Mouse (Mus musculus) left cerebral cortex, adult 11 months (tissue): ENCODE measurements around the gene Lef1.

Experiments used
- DNase-seq: peaks from one replicate; pipeline ENCODE4 v3.0.0; 2022; ENCODE audit warnings: low spot score

Lef1 gene

DNA sequence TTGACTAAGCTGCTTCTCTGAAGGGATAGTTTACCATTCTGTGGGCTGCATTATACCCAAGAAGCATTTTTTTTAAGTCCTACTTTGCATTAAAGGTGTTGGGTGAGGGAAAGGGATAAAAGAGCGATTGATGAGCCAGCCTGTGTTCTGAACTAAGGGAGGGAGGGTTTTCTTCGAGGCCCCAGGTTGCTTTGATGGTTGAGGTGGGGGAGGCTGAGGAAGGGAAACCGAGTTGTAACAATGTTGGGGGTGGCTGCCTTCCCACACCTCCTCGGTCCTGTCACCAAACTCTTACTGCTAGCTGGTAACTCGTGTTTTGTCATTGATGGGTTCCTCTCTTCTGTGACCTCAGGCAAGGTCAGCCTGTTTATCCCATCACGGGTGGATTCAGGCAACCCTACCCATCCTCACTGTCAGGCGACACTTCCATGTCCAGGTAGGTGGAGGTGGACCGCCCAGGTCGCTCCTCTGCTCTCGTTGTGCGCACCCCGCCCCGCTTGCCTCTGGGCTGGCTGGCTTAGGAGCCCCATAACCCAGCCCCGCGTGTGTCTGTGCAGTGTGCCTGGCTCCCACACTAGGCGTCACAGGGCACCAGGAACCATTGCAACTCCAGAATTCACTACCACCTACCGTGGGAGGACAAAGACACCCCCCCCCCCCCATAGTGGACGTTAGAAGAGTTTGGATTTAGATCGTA lies 80.5 kb downstream of the Lef1 start:
- DNase-seq, result no peak

DNA sequence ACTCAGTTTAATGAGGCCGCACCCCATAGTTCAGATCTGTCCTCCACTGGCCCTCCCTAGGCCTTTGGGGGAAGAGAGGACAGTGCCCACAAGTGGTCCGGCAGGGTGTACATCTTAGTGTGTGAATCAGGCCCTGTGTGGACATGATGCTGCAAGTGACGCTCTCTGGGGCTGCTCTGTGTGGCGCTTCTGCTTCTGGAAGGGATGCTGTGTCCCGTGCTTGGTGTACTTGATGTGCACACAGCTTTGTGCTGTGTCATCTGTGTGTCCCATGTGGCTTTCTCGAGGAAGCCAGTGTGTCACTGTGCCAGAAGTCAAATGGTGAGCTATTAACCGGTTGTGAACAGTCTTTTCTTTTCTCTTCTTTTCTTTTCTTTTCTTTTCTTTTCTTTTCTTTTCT lies 81.2 kb downstream of the Lef1 start:
- no peak for DNase-seq

DNA sequence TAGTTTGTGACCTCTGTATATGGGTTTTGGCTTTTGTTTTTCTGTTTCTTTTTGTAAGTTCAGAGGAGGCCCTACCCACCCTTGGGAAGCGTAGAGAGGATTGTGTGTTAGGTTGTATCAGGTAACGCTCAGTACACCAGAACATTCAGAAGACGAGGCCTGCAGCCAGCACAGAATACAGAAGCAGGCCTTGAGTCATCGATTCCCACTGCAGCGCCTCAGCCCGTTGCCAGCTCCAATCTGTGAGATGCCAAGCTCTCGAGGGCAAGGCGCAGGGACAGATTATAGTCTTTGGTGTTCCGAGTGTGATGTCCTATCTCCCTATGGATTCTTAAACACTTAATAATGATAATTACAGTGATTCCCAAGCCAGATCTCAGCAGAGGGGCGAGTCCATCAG lies 85.8 kb downstream of the Lef1 start:
- no peak for DNase-seq

DNA sequence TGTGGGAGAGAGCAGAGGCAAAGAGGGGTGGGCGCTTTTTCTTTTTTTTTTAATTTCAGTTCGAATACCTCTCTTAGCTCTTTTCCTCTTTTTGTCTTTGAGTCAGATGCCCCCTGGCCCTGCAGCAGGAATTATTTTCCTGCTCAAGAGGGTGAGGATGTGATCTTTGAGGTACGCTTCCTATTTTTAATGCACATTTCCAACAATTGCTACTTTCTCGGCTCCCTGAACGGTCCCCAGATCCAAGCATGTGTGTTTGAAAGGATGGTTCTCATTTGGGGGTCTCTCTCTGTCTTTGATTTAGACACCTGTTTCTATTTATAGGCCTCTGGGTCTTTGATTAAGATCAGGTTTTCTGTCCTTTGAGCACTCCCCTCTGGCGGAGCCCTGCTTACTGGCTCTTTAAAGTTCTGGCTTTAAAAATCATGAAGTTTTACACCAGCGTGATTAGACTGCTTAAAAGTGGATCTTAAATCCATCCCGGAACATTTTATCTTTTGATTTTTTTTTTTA lies 86.3 kb downstream of the Lef1 start:
- no peak for DNase-seq

DNA sequence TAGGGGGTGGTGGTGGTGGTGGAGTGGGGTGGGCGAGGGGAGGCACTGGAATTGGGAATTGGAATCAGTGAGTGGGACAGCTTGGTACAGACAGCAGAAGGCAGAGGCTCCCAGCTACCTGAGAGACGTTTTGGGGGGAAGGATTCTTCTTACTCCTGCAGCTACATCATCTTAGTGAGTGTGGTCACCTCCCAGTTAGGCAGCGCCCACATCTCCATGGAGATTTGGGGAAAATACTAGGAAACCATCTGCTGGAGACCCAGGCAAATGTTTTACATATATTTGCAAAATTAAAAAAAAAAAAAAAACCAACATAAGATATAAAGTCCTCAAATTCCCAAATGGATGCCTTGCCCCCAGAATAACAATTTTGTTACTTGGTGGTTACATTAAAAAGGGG lies 88.7 kb downstream of the Lef1 start:
- DNase-seq, result no peak

DNA sequence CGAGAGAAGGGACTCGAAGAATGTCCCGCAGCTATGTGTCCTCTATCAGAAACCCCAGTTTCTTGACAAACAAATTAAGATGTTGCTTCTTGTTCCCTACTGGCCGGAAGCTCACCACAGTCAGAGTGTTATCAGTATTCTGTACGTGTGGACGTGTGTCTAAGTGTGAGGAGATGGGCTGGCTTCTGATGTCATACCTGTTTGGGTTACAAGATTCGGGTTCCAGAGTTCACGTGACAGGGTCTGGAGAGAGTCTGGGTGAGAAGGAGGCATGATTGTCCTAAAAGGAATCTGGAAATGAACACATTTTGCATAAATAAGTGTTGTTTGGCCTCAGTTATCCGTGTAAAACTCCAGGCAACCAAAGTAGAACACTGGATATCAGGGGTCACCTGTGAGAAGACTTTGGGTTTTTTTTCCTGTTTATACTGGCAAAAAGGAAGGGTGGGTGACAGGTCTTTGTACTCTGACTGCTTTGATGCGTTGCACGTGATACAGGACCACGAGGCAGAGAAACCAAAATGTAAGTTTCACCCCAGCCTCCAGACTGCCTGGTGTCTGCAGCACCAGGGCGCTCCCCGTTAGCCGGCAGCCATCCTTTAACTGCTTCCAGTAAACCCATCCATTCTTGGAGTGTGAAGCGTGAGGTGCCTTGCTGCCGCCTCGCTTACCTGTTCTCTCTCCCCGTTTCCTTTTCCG lies 89.5 kb downstream of the Lef1 start:
- no peak for DNase-seq

DNA sequence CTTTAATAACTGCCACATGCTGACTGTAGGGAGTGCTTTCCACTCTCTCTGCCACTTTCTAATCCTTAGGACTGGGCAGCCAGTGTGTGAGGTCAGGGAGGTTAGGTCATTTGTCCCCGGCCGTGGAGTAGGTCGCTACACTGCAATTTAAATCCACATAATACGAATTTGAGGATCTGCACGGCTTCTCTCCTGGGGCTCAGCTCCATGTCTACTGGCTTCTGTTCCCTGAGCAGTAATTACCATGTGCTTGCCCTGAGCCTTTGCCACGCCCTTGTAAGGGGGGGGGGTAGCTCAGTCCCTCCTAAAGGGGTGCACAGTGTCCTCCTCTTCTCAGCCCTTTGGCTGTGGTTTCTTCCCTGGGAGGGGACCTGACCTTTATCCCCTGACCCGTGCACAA lies 92.0 kb downstream of the Lef1 start:
- no peak for DNase-seq

DNA sequence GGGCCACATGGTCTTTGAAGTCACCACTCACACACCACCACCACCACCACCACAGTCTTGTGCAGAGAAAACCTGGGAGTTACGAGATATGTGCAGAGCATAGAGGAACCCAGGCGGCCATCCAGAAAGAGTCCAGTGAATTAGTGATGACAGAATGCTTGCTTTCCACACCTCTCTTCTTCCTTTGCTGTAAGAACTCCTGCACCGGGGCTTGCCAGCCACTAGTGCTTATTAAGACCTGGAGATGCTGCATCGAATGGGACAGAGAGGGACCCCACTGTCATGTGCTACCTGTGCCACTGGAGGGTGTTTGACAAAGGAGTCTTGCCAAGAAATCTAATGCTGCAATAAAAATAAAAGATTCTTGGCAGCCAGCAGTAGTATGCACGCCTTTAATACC lies 97.6 kb downstream of the Lef1 start:
- no peak for DNase-seq

DNA sequence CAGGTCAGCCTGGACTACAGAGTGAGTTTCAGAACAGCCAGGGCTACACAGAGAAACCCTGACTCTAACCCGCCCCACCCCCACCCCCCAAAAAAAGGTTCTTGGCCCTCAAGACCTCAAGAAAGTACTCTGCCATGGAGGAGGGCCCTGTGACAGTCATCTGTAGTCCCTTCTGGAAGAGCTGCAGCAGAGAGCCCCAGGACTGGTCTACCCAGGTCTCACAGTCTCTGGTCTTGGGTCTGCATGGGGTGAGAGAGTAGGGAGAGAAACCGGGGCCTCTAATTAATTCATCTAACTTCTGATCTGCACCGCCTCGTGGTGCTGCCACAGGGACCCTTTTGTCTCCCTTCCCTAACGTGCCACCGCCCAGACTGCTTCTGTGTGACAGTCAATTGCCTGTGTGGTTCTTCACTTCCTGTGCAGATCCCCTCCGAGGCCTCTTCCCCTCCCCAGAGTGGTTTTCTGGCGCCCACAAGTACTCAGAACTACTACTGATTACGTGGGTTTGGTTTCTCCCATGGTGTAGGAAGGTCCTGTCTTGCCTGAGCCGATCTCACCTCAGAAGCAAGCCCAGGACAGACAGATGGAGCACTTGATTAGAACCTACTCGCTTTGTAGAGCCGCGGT lies 98.1 kb downstream of the Lef1 start:
- DNase-seq, result no peak

DNA sequence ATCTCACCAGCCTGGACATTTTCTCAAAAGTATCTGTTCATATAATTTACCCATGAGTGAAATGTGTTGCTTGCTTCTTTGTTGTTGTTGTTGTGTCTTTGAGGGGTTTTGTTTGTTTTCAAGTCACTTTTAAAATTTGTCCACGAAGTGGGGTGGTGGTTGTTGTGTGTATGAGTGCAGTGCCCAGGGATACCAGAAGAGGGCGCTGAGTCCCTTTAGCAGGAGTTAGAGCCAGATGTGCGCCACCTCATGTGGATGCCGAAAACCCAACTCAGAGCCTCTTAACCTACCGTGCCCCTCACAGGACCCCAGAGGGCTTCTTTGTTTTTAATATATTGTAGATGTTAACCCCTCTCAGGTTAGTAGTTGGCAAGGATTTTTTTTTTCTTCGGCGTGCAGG lies 101.9 kb downstream of the Lef1 start:
- no peak for DNase-seq

DNA sequence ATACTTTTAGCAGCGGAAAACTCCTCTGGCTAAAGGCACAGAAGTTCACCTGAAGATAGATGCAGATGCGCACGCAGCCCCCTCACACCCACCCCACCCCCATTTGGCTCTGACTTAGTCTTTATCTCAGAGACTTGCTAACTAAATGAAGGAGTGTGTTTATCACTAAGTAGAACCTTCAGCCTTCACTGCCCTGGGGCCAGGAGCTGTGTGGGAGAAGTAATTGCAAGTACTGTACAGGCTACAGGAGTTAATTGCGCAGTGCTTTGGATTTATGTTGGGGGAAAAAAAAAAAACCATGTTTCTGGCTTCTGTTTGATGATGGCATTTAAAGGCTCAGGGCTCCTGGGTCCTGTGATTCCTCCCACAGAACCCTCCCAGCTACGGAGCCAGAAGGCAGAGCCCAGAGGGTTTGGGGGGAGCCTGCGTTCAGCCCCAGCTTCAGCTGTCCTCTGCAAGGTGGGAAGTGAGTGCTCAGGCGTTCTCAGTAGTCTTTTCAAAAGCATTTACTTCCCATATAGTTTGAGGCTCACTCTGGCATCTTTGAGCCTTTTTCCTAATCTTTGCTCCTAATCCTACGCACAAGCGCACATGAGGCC lies 103.9 kb downstream of the Lef1 start:
- DNase-seq, result no peak

DNA sequence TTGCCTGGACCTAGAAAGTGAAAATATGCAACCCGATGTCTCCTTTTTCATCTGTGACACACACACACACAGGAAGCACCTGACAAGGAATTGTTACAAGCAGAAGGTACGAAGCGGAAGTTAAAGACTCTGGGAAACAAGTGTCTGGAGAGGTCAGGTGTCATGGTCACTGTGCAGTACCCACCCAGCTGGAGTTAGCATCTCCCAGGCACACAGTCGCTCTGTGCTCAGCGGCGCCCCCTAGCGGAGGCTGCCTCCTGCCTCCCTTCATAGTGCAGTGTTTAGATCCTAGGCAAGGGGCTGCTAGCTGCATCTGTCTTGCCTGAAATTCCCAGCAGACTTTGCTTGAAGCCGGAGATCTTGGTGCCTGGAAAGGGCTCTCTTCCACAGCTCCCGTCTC lies 104.6 kb downstream of the Lef1 start:
- no peak for DNase-seq

DNA sequence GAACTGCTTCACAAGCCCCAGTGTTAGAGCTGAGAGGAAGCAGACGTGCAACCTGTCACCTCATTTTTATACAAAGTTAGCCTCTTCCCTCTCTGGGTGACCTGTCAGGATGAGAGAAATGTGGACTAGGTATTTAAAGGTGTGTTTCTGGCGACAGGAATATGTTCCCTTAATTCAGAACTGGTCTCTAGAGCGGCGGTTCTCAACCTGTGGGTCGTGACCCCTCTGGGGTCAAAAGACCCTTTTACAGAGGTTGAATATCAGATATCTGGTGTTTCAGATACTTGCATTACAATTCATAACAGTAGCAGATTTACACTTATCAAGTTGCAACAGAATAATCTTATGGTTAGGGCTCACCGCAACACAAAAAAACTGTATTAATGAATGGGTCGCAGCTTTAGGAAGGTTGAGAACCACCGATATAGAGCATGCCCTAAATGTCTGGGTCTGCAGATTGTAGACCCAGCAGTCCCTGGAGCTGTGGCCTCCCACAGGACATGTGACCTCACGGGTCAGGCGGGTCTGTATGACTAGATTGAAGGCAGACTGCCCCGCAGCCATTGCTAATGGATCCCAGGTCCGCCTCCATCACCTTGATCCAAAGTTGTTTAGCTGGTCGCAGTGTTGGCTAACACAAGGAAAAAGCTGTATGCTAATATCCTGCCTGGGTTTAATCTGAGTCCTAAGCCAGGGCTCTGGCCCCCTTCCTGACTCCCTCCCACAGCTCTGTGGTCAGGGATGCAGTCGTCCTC lies 108.5 kb downstream of the Lef1 start:
- DNase-seq, result no peak

DNA sequence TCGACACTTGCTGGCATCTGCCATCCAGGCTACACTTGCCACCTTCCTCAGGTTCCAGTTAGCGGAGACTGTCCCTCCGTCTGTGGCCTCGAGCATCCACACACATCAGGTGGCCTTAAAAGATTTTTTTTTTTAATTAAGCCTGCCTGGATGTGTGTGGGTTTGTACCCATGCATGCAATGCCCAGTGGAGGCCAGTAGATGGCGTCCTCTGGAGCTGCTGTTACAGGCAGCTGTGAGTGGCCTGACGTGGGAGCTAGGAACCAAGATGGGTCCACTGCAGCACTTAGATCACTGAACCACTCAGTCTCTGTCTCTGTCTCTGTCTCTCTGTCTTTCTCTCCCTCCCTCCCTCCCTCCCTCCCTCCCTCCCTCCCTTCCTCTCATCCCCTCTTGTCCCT lies 117.8 kb downstream of the Lef1 start:
- DNase-seq, result no peak

DNA sequence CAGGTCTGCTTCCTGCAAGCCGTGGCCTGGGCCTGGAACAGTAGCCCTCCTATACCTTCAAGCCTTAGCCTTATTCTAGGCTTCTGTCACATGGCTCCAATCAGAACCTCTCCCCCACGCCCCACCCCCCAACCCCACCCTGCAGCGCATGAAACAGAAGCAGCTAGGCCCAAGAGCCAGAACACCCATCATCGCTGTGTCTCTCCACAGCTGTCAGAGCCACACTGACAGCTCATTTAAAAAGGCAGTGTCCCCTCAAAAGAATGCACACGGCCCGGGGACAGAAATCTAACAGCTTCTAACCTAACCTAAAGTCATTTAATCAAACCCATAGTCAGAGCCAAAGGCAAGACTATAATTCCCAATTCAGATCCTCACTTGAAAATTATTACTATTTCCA lies 126.8 kb downstream of the Lef1 start:
- no peak for DNase-seq

DNA sequence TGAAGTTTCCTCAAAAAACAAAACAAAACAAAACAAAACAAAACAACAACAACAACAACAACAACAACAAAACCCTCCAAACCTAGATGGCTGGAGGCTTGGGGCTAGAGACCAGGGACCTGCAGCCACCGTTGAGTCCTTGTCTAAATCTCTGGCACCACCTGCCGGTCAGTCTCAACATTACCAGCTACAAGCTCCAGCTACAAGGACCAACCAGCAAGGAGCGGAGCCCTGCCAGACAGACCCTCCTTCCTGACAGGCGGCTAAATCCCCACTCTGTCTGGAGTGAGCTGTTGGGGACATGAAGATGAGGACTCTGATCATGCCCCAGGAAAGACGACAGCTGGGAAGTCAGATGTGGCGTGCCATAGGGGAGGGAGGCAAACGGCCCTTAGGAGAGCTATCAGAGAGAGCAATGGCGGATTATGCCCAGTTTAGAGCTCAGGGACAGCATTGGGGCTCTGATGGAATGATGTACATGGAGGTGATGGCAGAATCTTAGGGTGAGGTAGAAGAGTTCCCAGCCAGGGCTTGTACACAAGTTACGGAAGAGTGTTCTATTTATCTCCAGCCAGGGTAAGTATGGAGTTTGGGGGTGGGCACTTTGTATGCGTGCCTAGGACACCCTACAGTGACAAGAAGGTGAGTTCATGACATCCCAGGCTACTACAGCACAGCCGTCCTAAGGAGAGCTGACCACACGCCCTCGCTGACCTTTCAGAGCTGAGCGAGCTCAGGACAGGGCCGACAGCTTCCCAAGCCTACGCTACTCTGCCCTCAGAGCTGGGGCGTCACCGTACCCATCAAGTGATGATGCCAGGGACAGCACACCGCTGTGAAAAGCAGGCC lies 127.7 kb downstream of the Lef1 start:
- DNase-seq, result peak; percentile 30

DNA sequence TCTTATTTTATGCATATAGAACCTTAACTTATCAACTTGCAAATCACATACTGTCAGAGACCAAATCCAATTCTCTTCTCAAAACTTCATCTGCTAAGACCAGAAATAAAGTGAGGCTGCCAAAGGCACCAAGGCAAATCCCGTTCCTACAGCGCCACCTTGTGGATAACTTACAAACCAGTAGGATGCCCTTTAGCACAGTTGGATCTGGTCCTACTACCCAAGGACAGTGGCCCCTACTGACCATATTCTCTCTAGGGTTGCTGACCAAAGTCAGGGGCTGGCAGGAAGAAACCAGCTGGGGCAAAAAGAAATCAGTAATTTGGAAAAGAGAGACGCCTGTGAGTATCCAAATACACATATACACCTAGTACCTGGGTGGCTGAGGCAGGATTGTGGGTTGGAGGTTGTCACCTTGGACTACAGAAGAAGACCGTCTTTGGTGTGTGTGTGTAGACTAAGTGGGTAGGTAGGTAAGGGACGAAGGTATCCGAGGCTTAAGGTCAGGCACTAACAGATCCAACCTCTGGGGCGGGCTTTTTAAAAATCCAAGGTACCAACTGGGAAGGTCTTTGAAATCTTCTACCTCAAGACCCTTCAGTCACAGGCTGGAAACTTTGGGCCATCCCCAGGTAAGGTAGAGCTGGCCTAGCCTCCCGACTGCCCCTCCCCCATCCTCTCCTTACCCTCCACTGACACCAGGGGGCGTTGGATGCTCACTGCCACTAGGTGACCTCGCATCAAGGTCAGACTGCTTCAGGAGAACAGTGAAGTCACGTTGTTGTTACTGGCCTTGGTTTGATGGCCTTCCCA lies 135.7 kb downstream of the Lef1 start:
- peak; percentile 64 for DNase-seq

DNA sequence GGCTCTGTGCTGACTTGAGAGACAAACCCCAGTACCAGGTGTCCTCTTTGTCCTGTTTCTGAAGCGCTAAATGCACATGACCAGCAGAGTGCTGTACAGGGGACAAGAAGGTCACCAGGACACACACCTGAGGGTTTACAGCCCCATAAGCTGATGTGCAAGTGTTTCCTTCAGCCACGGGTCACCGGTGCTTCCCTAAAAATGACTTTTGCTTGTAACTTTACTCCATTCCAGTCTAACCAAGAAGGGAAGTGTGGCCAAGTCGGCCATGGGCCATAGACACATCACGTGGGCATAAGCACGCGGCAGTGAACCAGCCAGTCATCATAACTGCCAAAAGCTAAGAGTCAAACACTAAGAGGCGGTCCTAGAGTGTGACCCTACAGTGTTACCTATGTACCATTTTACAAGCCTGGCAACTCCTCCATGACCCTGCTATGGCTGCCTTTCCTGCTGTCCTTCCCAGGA lies 136.3 kb downstream of the Lef1 start:
- no peak for DNase-seq

DNA sequence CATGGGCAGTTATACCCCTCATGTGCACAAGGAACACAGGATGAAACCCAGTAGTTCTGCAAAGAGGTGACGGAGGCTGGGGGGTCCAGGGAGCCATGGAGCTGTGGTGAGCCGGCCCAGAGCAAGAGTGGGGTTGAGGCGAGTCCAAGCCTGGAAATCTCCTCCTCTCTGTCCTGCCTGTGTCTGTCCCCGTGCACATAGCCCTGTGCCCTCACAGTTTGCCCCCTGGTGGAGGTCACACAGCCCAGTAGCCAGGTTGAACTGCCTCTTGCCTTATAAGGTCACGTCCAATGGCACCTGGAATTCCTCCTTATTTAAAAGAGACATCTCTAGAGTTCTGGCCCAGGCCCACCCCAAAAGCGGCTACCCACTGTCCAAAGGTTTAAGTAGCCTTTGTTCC lies 137.2 kb downstream of the Lef1 start:
- no peak for DNase-seq

DNA sequence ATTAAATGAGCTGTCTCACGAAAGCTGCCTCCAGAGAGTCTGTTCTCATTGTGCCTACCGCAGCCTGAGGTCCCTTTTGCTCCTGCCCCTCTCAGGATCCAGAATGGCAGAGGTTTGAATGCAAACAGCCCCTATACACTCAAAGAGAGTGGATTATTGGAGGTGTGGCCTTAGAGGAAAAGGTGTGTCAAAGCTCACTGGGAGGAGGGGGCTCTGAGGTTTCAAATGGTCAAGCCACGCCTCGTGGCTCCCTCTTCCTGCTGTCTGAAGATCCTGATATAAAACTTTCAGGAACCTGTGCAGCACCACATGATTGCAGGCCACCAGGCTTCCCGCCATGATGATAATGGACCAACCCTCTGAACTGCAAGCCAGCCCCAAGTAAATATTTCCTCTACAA lies 137.6 kb downstream of the Lef1 start:
- DNase-seq, result no peak
